Mouse (Mus musculus): ENCODE results near the gene Stxbp6. TPM values are rescaled to one million over a fixed set of nuclear protein-coding genes. Genes with fewer than 3 reads are reported as not detected.

Gene Stxbp6
- polyA plus RNA-seq, 1 experiment from 2014 or later: 21.4 TPM

DNA sequence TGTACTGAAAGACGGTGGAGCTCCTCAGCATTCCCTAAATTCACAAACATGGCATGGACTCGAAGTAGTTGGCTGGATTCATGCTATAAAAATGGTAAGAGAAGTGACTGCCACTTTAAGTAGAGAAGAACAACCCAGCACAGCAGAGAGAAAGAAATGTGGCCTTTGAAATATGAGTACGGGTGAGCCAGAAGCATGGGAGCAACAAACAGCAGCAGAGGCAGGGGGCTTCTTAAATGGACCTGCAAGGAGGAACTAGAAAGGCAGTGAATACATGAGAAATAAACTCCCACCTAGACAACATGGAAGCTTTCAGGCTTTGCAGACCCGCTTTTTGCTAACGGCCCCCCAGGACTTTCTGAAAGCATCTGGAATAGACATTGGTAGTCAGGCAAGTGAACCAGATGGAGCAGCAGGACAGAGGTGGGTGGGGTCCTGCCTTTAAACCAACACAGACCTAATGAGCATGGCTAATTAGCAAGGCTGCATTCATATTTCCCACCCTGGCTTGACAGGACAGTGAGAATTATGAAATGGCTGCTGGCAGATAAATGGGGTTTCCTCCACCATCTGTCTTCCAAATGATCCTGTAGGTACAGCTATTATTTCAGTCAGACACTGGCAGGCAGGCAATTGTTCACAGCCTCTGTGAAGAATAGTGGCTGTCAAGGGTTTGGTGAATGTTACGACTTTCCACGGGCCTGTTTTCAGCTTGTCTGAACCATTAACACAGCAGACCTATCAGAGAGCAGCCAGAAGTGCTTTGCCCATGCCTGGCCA lies 234.7 kb downstream of the Stxbp6 start:
- no peak overlapping the region for H3K4me3 ChIP-seq (replicated peaks; ENCODE audit: low read length)
- H3K27ac ChIP-seq: peak overlapping the region; percentile 72
- no peaks in the 10 kb centered on the region for H3K27me3 ChIP-seq (ENCODE audit: control insufficient read depth, insufficient read depth, low read length)
- peaks cover 19% of the 10 kb centered on the region for H3K4me1 ChIP-seq (replicated peaks; ENCODE audit: control insufficient read depth, insufficient read depth, low read length)
- H3K9me3 ChIP-seq (ENCODE audit: control insufficient read depth, low read length): no peaks in the 10 kb centered on the region
- H3K9ac ChIP-seq: no peak overlapping the region
- WGBS: 22% methylated on average over 7 of the region's 7 CpGs
- no peaks in the 10 kb centered on the region for H3K36me3 ChIP-seq (replicated peaks; ENCODE audit: control insufficient read depth, insufficient read depth)
- ATAC-seq (ENCODE audit: low FRiP score) (peak; percentile 90), DNase-seq (ENCODE audit: low spot score) (peak; percentile 70)
- H3K4me2 ChIP-seq (replicated peaks): peak overlapping the region; percentile 17

DNA sequence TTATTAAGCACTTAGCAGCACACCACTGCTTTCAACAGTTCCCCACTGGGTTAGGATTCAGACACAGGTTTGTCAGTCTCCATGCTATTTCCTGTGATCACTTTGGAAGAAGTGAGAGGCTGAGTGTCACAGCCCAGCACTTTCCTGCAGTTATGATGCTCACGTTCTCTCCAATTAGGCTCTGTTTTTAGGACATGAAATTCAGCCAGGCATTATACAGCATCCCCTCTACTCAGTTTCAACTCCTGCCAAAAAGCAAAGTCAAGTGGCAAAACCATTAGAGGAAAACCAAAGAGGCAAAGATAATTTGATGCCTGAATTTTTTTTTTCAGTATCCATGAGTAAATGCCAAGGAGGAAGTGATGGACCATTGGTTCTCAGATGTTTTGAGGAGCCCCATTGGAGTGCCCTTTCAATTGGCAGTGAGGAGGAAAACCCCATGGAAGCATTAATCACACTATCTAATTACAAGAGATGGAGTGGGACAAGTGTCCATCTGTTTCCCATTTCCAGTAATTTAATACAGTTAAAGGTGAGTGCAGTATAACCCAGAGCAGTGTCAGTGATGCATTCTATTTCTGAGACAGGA lies 238.5 kb downstream of the Stxbp6 start:
- H3K36me3 ChIP-seq (replicated peaks; ENCODE audit: control insufficient read depth, insufficient read depth): no peaks in the 10 kb centered on the region
- peak; percentile 33 for DNase-seq (ENCODE audit: low spot score)
- H3K27ac ChIP-seq: no peak overlapping the region
- H3K9ac ChIP-seq: no peak overlapping the region
- H3K4me2 ChIP-seq (replicated peaks): no peak overlapping the region
- 67% methylated on average over 1 of the region's 1 CpGs for WGBS
- H3K4me3 ChIP-seq (replicated peaks; ENCODE audit: low read length): no peak overlapping the region
- H3K27me3 ChIP-seq (ENCODE audit: control insufficient read depth, insufficient read depth, low read length): no peaks in the 10 kb centered on the region
- H3K9me3 ChIP-seq (ENCODE audit: control insufficient read depth, low read length): no peaks in the 10 kb centered on the region
- H3K4me1 ChIP-seq (replicated peaks; ENCODE audit: control insufficient read depth, insufficient read depth, low read length): peaks cover 16% of the 10 kb centered on the region
- ATAC-seq (ENCODE audit: low FRiP score): 0 out of 2 replicates have a peak, but pooled peaks have one; percentile 58

DNA sequence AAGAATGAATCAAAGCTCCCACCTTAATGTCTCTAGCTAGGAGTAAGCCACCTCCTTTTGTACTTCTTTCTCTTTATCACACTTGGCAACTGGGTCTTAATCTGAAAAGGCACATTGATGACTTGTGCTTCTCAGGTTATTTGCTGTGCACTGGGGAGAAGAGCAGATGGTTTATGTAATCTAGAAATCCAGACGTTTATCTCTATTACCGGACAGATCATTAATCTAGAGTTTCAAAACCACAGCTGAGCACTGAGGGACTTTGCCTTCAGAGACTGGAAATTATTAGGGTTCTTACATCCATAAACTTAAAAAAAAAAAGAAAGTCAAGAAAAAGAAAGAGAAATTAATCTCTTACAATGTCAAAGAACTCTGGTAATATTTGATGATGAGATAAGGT lies 262.6 kb downstream of the Stxbp6 start:
- no peak for DNase-seq (ENCODE audit: low spot score)
- no peak overlapping the region for H3K4me2 ChIP-seq (replicated peaks)
- no peak overlapping the region for H3K27ac ChIP-seq
- no peaks in the 10 kb centered on the region for H3K4me1 ChIP-seq (replicated peaks; ENCODE audit: control insufficient read depth, insufficient read depth, low read length)
- no peaks in the 10 kb centered on the region for H3K9me3 ChIP-seq (ENCODE audit: control insufficient read depth, low read length)
- no peak for ATAC-seq (ENCODE audit: low FRiP score)
- H3K4me3 ChIP-seq (replicated peaks; ENCODE audit: low read length): no peak overlapping the region
- WGBS: 73% methylated on average over 2 of the region's 2 CpGs
- no peaks in the 10 kb centered on the region for H3K36me3 ChIP-seq (replicated peaks; ENCODE audit: control insufficient read depth, insufficient read depth)
- no peak overlapping the region for H3K9ac ChIP-seq
- no peaks in the 10 kb centered on the region for H3K27me3 ChIP-seq (ENCODE audit: control insufficient read depth, insufficient read depth, low read length)

DNA sequence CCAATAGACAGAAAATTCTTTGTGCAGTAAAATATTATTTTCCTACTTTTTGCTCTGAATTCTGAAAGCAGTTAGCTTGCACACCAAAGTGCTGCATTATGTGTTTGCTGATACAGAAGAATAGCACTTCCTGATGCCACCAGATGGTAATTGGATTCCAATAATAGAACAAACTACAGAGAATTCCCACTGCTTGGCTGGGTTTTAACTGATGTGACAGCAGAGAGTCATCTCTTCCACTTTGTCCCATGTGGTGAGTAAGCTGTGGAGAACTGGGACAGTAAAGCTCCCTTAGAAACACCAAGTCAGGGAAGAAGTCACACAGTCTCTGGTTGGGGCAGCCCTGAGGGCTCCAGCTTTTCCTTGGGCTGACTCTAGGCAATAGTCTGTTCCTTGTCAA lies 270.3 kb downstream of the Stxbp6 start:
- Histone ChIP-seq H3K4me3 (replicated peaks; ENCODE audit: low read length) (no peak overlapping the region), H3K4me1 (replicated peaks; ENCODE audit: control insufficient read depth, insufficient read depth, low read length) (no peaks in the 10 kb centered on the region), H3K36me3 (replicated peaks; ENCODE audit: control insufficient read depth, insufficient read depth) (no peaks in the 10 kb centered on the region), H3K4me2 (replicated peaks) (no peak overlapping the region), H3K9me3 (ENCODE audit: control insufficient read depth, low read length) (no peaks in the 10 kb centered on the region), H3K9ac (no peak overlapping the region), H3K27me3 (ENCODE audit: control insufficient read depth, insufficient read depth, low read length) (no peaks in the 10 kb centered on the region), H3K27ac (no peak overlapping the region)
- ATAC-seq (ENCODE audit: low FRiP score) (no peak), DNase-seq (ENCODE audit: low spot score) (no peak)

Measured in hindbrain, embryonic 14.5 days (tissue).